Mouse (Mus musculus): ENCODE results near the gene Samd15.

DNA sequence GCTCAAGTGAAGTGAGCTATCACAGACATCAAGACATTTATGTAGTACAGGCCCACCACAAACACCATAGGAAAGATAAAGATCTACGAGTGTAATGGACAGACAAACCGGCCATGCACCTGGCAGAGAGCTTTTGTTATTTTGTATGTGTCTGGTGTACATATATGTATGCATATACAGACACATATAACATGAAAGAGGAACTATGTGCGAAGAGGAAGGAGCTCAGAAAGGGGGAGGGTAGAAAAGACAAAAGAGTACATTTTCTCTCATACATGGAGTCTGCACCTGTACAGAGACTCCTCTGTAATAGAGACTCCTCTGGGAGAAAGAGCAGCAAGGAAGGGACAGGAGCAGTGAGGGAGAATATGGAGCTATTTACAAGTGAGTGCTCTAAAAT is 6.5 kb upstream of the Samd15 start:
- no peak for TF ChIP-seq POLR2A (IDR thresholded peaks at IDR 0.05; ENCODE audit: borderline replicate concordance, low read depth, low read length)
- TF ChIP-seq CTCF (IDR thresholded peaks at IDR 0.05; ENCODE audit: low read depth, low read length), result no peak
